Mouse (Mus musculus): ENCODE data around the gene Eme2. TPM values are rescaled to one million over a fixed set of nuclear protein-coding genes. Genes with fewer than 3 reads are reported as not detected.

Eme2 gene
- polyA plus RNA-seq, 1 experiment from 2014 or later, result 17.5 TPM

DNA sequence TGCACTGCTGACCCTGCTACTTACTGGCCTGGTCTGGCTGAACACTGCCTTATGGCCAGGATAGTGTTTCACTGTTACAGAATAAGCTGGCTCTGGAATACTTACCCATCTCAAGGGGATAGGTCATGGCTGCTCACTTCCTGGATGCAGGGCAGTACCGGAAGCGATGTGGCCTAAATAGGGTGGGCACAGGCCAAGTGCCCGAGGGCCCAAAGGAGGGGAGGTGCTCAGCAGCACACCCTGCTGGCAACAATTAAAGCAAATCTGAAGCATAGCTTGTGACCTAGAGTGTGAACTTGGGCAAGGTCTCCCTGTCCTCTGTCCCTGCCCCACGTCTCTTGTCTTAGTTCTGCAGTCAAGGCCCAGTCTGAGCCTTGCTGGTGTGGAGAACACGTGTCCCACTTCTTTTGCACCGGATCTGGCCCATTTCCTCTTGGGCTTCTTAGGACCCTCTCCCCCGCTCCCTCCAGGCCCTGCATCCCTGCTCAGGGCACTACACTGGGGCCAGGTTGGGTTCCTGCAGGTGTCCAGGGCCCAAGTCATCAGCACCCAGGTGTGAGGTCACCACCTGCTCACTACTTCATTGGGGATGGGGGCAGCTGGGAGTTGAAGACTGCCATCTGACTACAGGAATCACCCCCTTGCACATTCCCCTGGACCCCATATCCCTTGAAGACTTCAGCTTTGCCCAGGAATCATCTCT, 13.0 kb downstream of the Eme2 start:
- DNase-seq (ENCODE audit: low spot score), result peak; percentile 49
- 33% methylated on average over 7 of the region's 7 CpGs for WGBS
- no peak for ATAC-seq

DNA sequence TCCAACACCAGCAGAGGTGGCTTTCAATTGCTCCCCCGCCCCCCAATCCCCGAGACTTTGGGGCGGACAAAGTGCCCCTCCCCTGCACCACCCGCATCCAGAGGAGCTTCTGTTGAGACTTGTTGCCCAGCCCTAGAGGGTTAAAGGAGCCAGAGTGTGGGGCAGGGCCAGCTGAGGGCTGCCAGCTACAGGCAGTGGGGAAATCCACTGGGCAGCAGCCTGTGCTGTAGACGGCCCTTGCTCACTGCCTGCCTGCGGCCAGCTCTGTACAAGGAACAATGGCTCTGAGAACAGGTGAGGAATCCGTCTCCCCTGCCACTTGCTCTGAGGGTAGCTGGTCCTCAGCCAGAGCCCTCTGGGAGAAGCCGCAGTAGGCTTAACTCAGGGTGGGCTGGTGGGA, 16.4 kb downstream of the Eme2 start:
- H3K27ac ChIP-seq (ENCODE audit: low read length), result peak overlapping the region; percentile 62
- 56% methylated on average over 8 of the region's 8 CpGs for WGBS
- no peaks in the 10 kb centered on the region for H3K9me3 ChIP-seq (ENCODE audit: low read length)
- peak; percentile 69 for ATAC-seq
- peak; percentile 56 for DNase-seq (ENCODE audit: low spot score)
- H3K4me1 ChIP-seq (ENCODE audit: insufficient read depth, low read depth, low read length), result no peaks in the 10 kb centered on the region
- TF ChIP-seq CTCF (IDR thresholded peaks at IDR 0.05), result no peak
- no peak for TF ChIP-seq EP300 (IDR thresholded peaks at IDR 0.05)
- H3K9ac ChIP-seq (replicated peaks; ENCODE audit: low read depth), result no peak overlapping the region
- H3K4me3 ChIP-seq (ENCODE audit: low read depth, low read length), result no peak overlapping the region
- H3K27me3 ChIP-seq (replicated peaks; ENCODE audit: insufficient read depth, low read length), result no peaks in the 10 kb centered on the region
- 0 out of 2 replicates have a peak overlapping the region, but pooled peaks have one; percentile 14 for H3K4me2 ChIP-seq (replicated peaks; ENCODE audit: low read depth, low read length)
- peaks cover 3% of the 10 kb centered on the region; the same call in 1 of the 2 replicates for H3K36me3 ChIP-seq (ENCODE audit: insufficient read depth, low read length)

More for the DNA sequence above, 13.0 kb downstream of the Eme2 start:
- no peak overlapping the region for H3K4me3 ChIP-seq (ENCODE audit: low read depth, low read length)
- H3K4me2 ChIP-seq (replicated peaks; ENCODE audit: low read depth, low read length), result no peak overlapping the region
- peak; percentile 72 for TF ChIP-seq CTCF (IDR thresholded peaks at IDR 0.05)
- TF ChIP-seq EP300 (IDR thresholded peaks at IDR 0.05), result no peak
- H3K36me3 ChIP-seq (ENCODE audit: insufficient read depth, low read length), result peaks cover 7% of the 10 kb centered on the region; the same call in 1 of the 2 replicates
- no peak overlapping the region for H3K27ac ChIP-seq (ENCODE audit: low read length)
- H3K4me1 ChIP-seq (ENCODE audit: insufficient read depth, low read depth, low read length), result peaks cover 8% of the 10 kb centered on the region; the same call in 1 of the 2 replicates
- H3K9ac ChIP-seq (replicated peaks; ENCODE audit: low read depth), result no peak overlapping the region
- H3K9me3 ChIP-seq (ENCODE audit: low read length), result no peaks in the 10 kb centered on the region
- H3K27me3 ChIP-seq (replicated peaks; ENCODE audit: insufficient read depth, low read length), result no peaks in the 10 kb centered on the region

DNA sequence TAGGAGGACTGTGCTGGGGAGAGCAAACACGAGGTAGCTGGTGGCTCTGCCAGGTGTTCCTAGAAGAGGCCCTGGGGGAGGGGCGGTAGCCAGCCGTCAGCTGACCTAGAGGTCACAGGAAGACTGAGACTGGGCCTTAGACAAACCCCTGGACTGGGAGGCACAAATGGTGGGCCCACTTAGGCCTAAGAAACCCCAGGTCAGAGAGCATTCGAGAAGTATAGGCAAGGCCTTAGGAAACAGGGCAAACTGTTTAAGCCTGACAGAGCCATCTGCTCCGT, 16.8 kb downstream of the Eme2 start:
- 16% methylated on average over 5 of the region's 5 CpGs for WGBS
- peak; percentile 71 for ATAC-seq
- no peaks in the 10 kb centered on the region for H3K36me3 ChIP-seq (ENCODE audit: insufficient read depth, low read length)
- no peaks in the 10 kb centered on the region for H3K9me3 ChIP-seq (ENCODE audit: low read length)
- TF ChIP-seq CTCF (IDR thresholded peaks at IDR 0.05) (no peak), EP300 (IDR thresholded peaks at IDR 0.05) (no peak)
- no peak overlapping the region for H3K4me3 ChIP-seq (ENCODE audit: low read depth, low read length)
- no peak overlapping the region for H3K9ac ChIP-seq (replicated peaks; ENCODE audit: low read depth)
- H3K4me1 ChIP-seq (ENCODE audit: insufficient read depth, low read depth, low read length), result no peaks in the 10 kb centered on the region
- peak; percentile 49 for DNase-seq (ENCODE audit: low spot score)
- H3K4me2 ChIP-seq (replicated peaks; ENCODE audit: low read depth, low read length), result peak overlapping the region; percentile 19; the same call in 1 of the 2 replicates
- H3K27me3 ChIP-seq (replicated peaks; ENCODE audit: insufficient read depth, low read length), result no peaks in the 10 kb centered on the region
- H3K27ac ChIP-seq (ENCODE audit: low read length), result peak overlapping the region; percentile 62

DNA sequence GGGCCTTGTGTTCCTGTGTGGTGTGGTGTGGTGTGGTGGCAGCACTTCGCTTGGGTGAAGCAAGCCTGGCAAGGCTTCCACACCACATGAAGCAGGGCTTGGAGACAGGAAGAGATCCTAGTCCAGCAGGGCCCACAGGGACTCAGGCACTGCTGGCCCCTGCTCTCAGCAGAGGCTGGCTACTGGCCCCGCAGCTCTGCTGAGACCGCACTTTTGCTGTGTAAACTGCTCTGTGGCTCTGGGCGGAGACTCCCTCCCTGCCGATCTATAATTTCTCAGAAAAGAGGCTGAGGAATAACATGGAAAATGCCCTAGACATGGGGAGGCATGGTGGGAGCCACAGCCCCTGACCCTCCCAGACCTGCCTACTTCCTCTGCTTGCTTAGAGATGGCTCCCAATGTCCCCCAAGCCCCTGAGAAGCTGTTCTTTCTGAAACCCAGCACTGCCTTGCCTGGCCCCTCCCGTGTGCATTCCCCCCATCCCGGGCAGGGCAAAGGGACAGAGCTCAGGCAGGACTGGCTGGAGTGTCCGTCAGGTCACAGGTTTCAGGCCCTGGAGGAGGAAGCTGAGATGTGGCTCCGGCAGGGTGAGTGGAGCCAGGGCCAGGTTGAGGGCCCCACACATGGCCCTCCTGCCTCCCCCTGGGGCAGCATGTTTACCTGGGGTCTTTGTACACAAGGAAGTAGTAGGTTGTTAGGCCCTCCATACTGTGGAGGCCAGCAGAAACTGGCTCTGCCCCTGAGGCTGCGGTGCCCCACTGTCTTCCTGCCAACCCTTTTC, 17.4 kb downstream of the Eme2 start:
- Histone ChIP-seq H3K4me1 (ENCODE audit: insufficient read depth, low read depth, low read length) (no peaks in the 10 kb centered on the region), H3K4me3 (ENCODE audit: low read depth, low read length) (no peak overlapping the region), H3K36me3 (ENCODE audit: insufficient read depth, low read length) (no peaks in the 10 kb centered on the region), H3K27ac (ENCODE audit: low read length) (peak overlapping the region; percentile 62), H3K9me3 (ENCODE audit: low read length) (no peaks in the 10 kb centered on the region), H3K27me3 (replicated peaks; ENCODE audit: insufficient read depth, low read length) (no peaks in the 10 kb centered on the region), H3K9ac (replicated peaks; ENCODE audit: low read depth) (no peak overlapping the region), H3K4me2 (replicated peaks; ENCODE audit: low read depth, low read length) (peak overlapping the region; percentile 19; the same call in 1 of the 2 replicates)
- DNase-seq (ENCODE audit: low spot score) (no peak), ATAC-seq (peak; percentile 23)
- no peak for TF ChIP-seq CTCF (IDR thresholded peaks at IDR 0.05)
- no peak for TF ChIP-seq EP300 (IDR thresholded peaks at IDR 0.05)
- whole genome bisulfite sequencing, result 42% methylated on average over 10 of the region's 10 CpGs

DNA sequence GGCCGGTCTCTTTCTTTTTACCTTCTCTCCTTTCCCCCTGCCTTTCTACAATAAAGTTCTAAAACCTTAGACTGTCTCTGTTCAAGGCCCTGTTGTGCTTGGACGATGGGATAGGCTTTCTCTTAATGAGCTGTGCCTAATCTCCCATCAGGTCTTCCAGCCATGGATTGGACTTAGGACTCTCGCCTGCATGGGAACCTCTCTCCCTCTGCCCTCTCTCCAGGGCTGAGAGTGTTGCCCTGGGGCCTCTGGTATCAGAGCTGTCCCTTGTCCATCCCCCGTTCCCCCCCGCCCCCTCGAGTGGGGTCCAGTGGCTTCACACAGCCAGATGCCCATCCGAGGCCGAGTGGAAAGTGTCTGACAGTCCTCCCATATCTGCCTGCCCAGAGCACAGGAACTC, 19.9 kb downstream of the Eme2 start:
- no peak for TF ChIP-seq CTCF (IDR thresholded peaks at IDR 0.05)
- TF ChIP-seq EP300 (IDR thresholded peaks at IDR 0.05), result no peak
- no peak overlapping the region for H3K4me2 ChIP-seq (replicated peaks; ENCODE audit: low read depth, low read length)
- no peaks in the 10 kb centered on the region for H3K9me3 ChIP-seq (ENCODE audit: low read length)
- no peak overlapping the region for H3K4me3 ChIP-seq (ENCODE audit: low read depth, low read length)
- WGBS, result 74% methylated on average over 8 of the region's 8 CpGs
- ATAC-seq (no peak), DNase-seq (ENCODE audit: low spot score) (no peak)
- H3K36me3 ChIP-seq (ENCODE audit: insufficient read depth, low read length), result no peaks in the 10 kb centered on the region
- no peaks in the 10 kb centered on the region for H3K4me1 ChIP-seq (ENCODE audit: insufficient read depth, low read depth, low read length)
- no peak overlapping the region for H3K27ac ChIP-seq (ENCODE audit: low read length)
- H3K27me3 ChIP-seq (replicated peaks; ENCODE audit: insufficient read depth, low read length), result no peaks in the 10 kb centered on the region
- no peak overlapping the region for H3K9ac ChIP-seq (replicated peaks; ENCODE audit: low read depth)

DNA sequence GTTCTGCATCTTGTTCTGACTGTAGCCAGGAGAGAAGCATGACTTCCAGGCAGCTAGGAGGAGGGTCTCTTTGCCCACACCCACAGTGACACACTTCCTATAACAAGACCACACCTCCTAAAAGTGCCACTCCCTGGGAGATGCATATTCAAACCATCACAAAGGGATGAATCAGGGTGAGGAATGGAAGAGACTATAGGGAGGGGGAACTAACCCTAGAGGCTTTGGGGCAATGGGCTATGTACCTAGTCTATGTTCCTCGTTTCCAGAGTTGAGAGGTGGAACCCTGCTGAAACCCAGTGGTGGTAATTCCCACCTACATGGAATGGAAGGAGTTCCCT, 20.5 kb downstream of the Eme2 start:
- ATAC-seq (no peak), DNase-seq (ENCODE audit: low spot score) (no peak)
- no peak overlapping the region for H3K4me2 ChIP-seq (replicated peaks; ENCODE audit: low read depth, low read length)
- no peak overlapping the region for H3K9ac ChIP-seq (replicated peaks; ENCODE audit: low read depth)
- WGBS, result 40% methylated on average over 1 of the region's 1 CpGs
- no peaks in the 10 kb centered on the region for H3K27me3 ChIP-seq (replicated peaks; ENCODE audit: insufficient read depth, low read length)
- H3K4me1 ChIP-seq (ENCODE audit: insufficient read depth, low read depth, low read length), result no peaks in the 10 kb centered on the region
- no peak overlapping the region for H3K27ac ChIP-seq (ENCODE audit: low read length)
- H3K4me3 ChIP-seq (ENCODE audit: low read depth, low read length), result no peak overlapping the region
- TF ChIP-seq CTCF (IDR thresholded peaks at IDR 0.05) (no peak), EP300 (IDR thresholded peaks at IDR 0.05) (no peak)
- no peaks in the 10 kb centered on the region for H3K36me3 ChIP-seq (ENCODE audit: insufficient read depth, low read length)
- H3K9me3 ChIP-seq (ENCODE audit: low read length), result no peaks in the 10 kb centered on the region
